Mouse (Mus musculus) heart, postnatal 0 days (tissue): ENCODE results near the gene Tmem252.

Experiments used
- CTCF ChIP-seq: IDR thresholded peaks from 2 replicates; pipeline ENCODE4 v1.5.1; 2016; ENCODE audit warnings: antibody characterized with exemption, control low read depth, low read depth
- EP300 ChIP-seq: IDR thresholded peaks from 2 replicates; pipeline ENCODE4 v1.6.1; 2016; ENCODE audit warnings: antibody characterized with exemption, low read depth

DNA sequence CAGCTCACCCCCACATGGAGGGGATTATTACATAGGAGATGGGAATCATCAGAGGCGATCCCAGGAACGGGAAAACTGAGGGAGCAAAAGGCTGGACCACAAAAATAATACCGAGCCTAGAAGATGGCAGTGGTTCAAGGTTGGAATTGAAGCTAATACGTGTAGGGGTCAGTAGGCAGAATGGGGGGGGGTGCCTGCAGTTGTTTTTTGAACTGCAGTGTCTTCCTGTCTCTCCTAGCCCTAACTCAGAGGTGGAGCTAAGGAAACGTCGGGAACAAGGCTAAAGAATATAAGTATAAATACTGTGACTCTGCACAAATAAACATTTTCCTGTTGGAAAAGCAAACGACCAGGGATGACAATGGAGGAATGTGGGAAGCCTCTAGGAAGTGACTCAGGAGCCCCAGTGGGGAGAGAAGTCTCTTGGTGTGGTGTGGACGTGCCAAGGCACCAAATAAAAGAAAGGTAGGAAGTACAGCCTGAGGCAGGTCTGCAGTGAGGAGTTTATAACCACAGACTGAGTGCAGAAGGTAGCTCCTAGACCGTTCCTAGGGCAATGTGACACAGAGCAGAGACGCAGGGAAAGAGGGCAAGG, 1.3 kb upstream of the Tmem252 start:
- TF ChIP-seq CTCF (no peak), EP300 (no peak)
